Mouse (Mus musculus) ES-Bruce4 (cell line): ENCODE data around the gene Dao.

Experiments used
- CTCF ChIP-seq: IDR thresholded peaks from one replicate; pipeline ENCODE4 v1.8.1; 2011; ENCODE audit warnings: low read depth, low read length
- EP300 ChIP-seq: IDR thresholded peaks from 2 replicates; pipeline ENCODE4 v1.6.1; 2011; ENCODE audit warnings: low read depth, low read length; ENCODE audit not compliant: insufficient read depth
- POLR2A ChIP-seq: IDR thresholded peaks from one replicate; pipeline ENCODE4 v1.8.1; 2011; ENCODE audit warnings: low read length; ENCODE audit not compliant: insufficient read depth

- TF ChIP-seq CTCF (no peak), EP300 (no peak), POLR2A (no peak)
Measured at GRCm38 (mm10) chr5:113965659-113966185, 37.8 kb upstream of the Dao start.
